In the genomic region with DNA sequence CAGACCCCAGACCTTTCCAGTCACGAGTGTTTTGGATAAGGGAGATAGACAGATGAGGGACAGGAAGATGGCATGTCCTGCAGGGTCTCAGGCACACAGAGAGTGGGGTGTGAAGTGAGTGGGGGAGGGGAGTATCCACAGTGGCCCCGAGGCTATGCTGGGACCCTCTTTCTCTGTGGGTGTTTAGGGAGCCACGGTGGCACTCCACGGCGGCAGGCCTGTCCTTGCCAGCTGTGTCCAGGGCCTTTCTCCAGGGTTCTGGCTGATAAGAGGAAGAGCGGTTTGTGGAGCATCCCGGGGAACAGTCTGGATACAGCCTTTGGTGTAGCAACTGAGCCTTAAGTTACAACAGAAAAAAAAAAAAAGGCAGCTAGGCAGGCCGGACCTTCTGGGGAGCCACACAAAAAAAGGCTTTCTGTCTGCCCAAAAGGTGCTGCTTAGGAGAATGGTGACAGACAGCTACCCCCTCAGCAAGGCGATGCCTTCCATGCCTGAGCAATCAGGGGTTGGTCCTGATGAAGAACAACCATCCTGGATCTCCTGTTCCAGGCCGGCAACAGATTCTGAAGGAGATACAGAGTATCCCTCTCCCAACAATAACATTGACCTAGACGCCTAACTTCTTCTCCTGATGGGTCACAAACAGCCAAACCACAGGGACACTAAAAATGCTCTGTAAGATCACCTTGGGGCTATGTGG, we compare ENCODE assay signal across 9 mouse cellular contexts.
DNase-seq lines count a peak whose midpoint lies in the region; ATAC-seq lines count a peak whose summit lies in the region.
"Had no signal": no experiment of that assay in that cellular context is flagged by ENCODE, and none has a peak within 500 bp of the region (broad histone marks: within the 10 kb centered on the region; RNA-seq: fewer than 3 reads in every experiment).

No protein-coding gene starts in this region.

- no peak overlapping the region for H3K4me2 ChIP-seq in hindbrain, embryonic 13.5 days
- no peak overlapping the region for H3K4me2 ChIP-seq in hindbrain, embryonic 11.5 days (replicated peaks; ENCODE audit: low read depth, low read length)
- no peak overlapping the region for H3K4me2 ChIP-seq in lung, embryonic 16.5 days (ENCODE audit: low read depth, low read length)
- H3K4me2 ChIP-seq in heart, embryonic 15.5 days, result no peak overlapping the region
- H3K4me2 ChIP-seq in limb, embryonic 15.5 days, result no peak overlapping the region

- peaks cover 19% of the 10 kb centered on the region for H3K4me1 ChIP-seq in hindbrain, embryonic 13.5 days (replicated peaks)
- no peaks in the 10 kb centered on the region for H3K4me1 ChIP-seq in hindbrain, embryonic 11.5 days (replicated peaks; ENCODE audit: control insufficient read depth, insufficient read depth, low read length)
- H3K4me1 ChIP-seq in lung, embryonic 16.5 days (replicated peaks; ENCODE audit: control insufficient read depth, insufficient read depth, low read length), result peaks cover 61% of the 10 kb centered on the region
- H3K4me1 ChIP-seq in heart, embryonic 15.5 days (replicated peaks), result peaks cover 95% of the 10 kb centered on the region
- peaks cover 92% of the 10 kb centered on the region for H3K4me1 ChIP-seq in limb, embryonic 15.5 days

- no peak for ATAC-seq in hindbrain, embryonic 13.5 days (ENCODE audit: low FRiP score)
- ATAC-seq in hindbrain, embryonic 11.5 days (ENCODE audit: low FRiP score), result no peak
- ATAC-seq in lung, embryonic 16.5 days (ENCODE audit: low read depth), result no peak
- ATAC-seq in heart, embryonic 15.5 days (replicated peaks; ENCODE audit: insufficient number of reproducible peaks, insufficient read depth, low FRiP score, low read depth), result no peak
- ATAC-seq in limb, embryonic 15.5 days (ENCODE audit: insufficient number of reproducible peaks, low FRiP score, low TSS enrichment, low read depth), result no peak

- H3K4me3 ChIP-seq in hindbrain, embryonic 13.5 days, result no peak overlapping the region
- H3K4me3 ChIP-seq in hindbrain, embryonic 11.5 days (ENCODE audit: low read depth, low read length), result no peak overlapping the region
- H3K4me3 ChIP-seq in lung, embryonic 16.5 days (ENCODE audit: low read length), result no peak overlapping the region
- no peak overlapping the region for H3K4me3 ChIP-seq in heart, embryonic 15.5 days
- H3K4me3 ChIP-seq in limb, embryonic 15.5 days, result no peak overlapping the region
- H3K4me3 ChIP-seq: liver, embryonic 13.5 days had no signal

- no peak for DNase-seq in hindbrain, embryonic 11.5 days (ENCODE audit: low spot score)
- no peak for DNase-seq in lung, postnatal 10 days
- DNase-seq in cerebellum, postnatal 10 days, result no peak
- no peak for DNase-seq in c-Kit-positive CD71-positive TER-119-positive erythroid progenitor cells, embryonic 14.5 days (ENCODE audit: low spot score)

- peak overlapping the region; percentile 13; the same call in 1 of the 2 replicates for H3K9ac ChIP-seq in hindbrain, embryonic 13.5 days
- no peak overlapping the region for H3K9ac ChIP-seq in hindbrain, embryonic 11.5 days (ENCODE audit: low read depth, low read length)
- peak overlapping the region; percentile 14; the same call in 1 of the 2 replicates for H3K9ac ChIP-seq in lung, embryonic 16.5 days (ENCODE audit: low read length)
- H3K9ac ChIP-seq in heart, embryonic 15.5 days, result no peak overlapping the region
- H3K9ac ChIP-seq in limb, embryonic 15.5 days, result no peak overlapping the region

- H3K27ac ChIP-seq in hindbrain, embryonic 13.5 days, result no peak overlapping the region
- no peak overlapping the region for H3K27ac ChIP-seq in hindbrain, embryonic 11.5 days (ENCODE audit: low read depth, low read length)
- peak overlapping the region; percentile 75; the same call in 1 of the 2 replicates for H3K27ac ChIP-seq in lung, embryonic 16.5 days (ENCODE audit: low read length)
- peak overlapping the region; percentile 47 for H3K27ac ChIP-seq in heart, embryonic 15.5 days
- peak overlapping the region; percentile 11; the same call in 1 of the 2 replicates for H3K27ac ChIP-seq in limb, embryonic 15.5 days
- H3K27ac ChIP-seq: liver, embryonic 13.5 days had no signal

- WGBS in hindbrain, embryonic 13.5 days, result 73% methylated on average over 11 of the region's 11 CpGs
- 82% methylated on average over 11 of the region's 11 CpGs for WGBS in hindbrain, embryonic 11.5 days
- WGBS in lung, embryonic 16.5 days, result 73% methylated on average over 11 of the region's 11 CpGs
- 66% methylated on average over 11 of the region's 11 CpGs for WGBS in heart, embryonic 15.5 days
- WGBS in limb, embryonic 15.5 days, result 70% methylated on average over 11 of the region's 11 CpGs

- H3K27me3 ChIP-seq in hindbrain, embryonic 13.5 days, result no peaks in the 10 kb centered on the region
- no peaks in the 10 kb centered on the region for H3K27me3 ChIP-seq in hindbrain, embryonic 11.5 days (ENCODE audit: control insufficient read depth, insufficient read depth, low read length)
- H3K27me3 ChIP-seq in lung, embryonic 16.5 days (ENCODE audit: control insufficient read depth, insufficient read depth, low read depth, low read length), result no peaks in the 10 kb centered on the region
- H3K27me3 ChIP-seq in heart, embryonic 15.5 days, result no peaks in the 10 kb centered on the region
- H3K27me3 ChIP-seq in limb, embryonic 15.5 days, result no peaks in the 10 kb centered on the region
- H3K27me3 ChIP-seq: liver, embryonic 13.5 days had no signal

- no peaks in the 10 kb centered on the region for H3K9me3 ChIP-seq in hindbrain, embryonic 13.5 days
- H3K9me3 ChIP-seq in hindbrain, embryonic 11.5 days (ENCODE audit: control insufficient read depth, low read length), result no peaks in the 10 kb centered on the region
- no peaks in the 10 kb centered on the region for H3K9me3 ChIP-seq in lung, embryonic 16.5 days (ENCODE audit: control insufficient read depth, low read length)
- H3K9me3 ChIP-seq in heart, embryonic 15.5 days (replicated peaks), result no peaks in the 10 kb centered on the region
- H3K9me3 ChIP-seq in limb, embryonic 15.5 days, result no peaks in the 10 kb centered on the region
- H3K9me3 ChIP-seq: liver, embryonic 13.5 days had no signal

- H3K36me3 ChIP-seq in hindbrain, embryonic 13.5 days, result no peaks in the 10 kb centered on the region
- H3K36me3 ChIP-seq in hindbrain, embryonic 11.5 days (ENCODE audit: control insufficient read depth, insufficient read depth, low read length), result no peaks in the 10 kb centered on the region
- no peaks in the 10 kb centered on the region for H3K36me3 ChIP-seq in lung, embryonic 16.5 days (ENCODE audit: control insufficient read depth, insufficient read depth, low read length)
- H3K36me3 ChIP-seq in heart, embryonic 15.5 days, result no peaks in the 10 kb centered on the region
- H3K36me3 ChIP-seq in limb, embryonic 15.5 days, result no peaks in the 10 kb centered on the region
- H3K36me3 ChIP-seq: liver, embryonic 13.5 days had no signal

Comparison
In these comparisons a context has a peak if more than half of its experiments do, and no peak if none do; other contexts are left out.
1. H3K9ac ChIP-seq: peak in hindbrain, embryonic 13.5 days (single experiment) and lung, embryonic 16.5 days (single experiment); none in hindbrain, embryonic 11.5 days (single experiment), heart, embryonic 15.5 days (single experiment) and limb, embryonic 15.5 days (single experiment).
2. H3K27ac ChIP-seq: peak in lung, embryonic 16.5 days (single experiment), heart, embryonic 15.5 days (single experiment) and limb, embryonic 15.5 days (single experiment); none in hindbrain, embryonic 13.5 days (single experiment) and hindbrain, embryonic 11.5 days (single experiment).